ENCODE assay signal across 12 mouse cellular contexts in the genomic region with DNA sequence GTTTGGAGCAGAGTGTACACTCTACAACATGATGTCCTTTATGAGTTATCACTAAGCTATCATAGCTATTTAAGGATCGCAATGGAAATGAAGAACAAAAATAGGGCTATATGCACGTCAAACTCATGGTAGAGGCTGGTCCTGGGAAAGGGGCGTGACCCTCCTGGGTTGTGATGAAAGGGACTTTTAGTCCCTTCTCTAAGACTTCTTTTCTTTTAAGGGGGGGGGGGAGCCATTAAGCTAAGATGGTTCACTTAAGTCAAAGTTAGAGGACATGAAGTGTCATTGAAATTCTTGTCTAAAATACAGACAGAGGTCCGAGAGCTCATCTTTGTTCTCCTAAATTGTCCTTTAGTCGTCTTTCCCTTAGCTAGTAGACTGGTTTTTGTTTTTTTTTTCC. TPM values are rescaled to one million over a fixed set of nuclear protein-coding genes. Genes with fewer than 3 reads are reported as not detected.
A peak's percentile ranks its signal among the peaks of the same experiment; 100 is the strongest.
DNase-seq lines count a peak whose midpoint lies in the region; ATAC-seq and TF ChIP-seq lines count a peak whose summit lies in the region.
"Had no signal": no experiment of that assay in that cellular context is flagged by ENCODE, and none has a peak within 500 bp of the region (broad histone marks: within the 10 kb centered on the region; RNA-seq: fewer than 3 reads in every experiment).

No protein-coding gene starts in this region.

- H3K27me3 ChIP-seq in heart, embryonic 15.5 days = peaks cover 8% of the 10 kb centered on the region; the same call in 1 of the 2 replicates
- H3K27me3 ChIP-seq in heart, embryonic 12.5 days (replicated peaks) = peaks cover 8% of the 10 kb centered on the region
- H3K27me3 ChIP-seq in midbrain, embryonic 10.5 days (ENCODE audit: low read depth, poor library complexity, severe bottlenecking) = peaks cover 82% of the 10 kb centered on the region
- H3K27me3 ChIP-seq in midbrain, postnatal 0 days (ENCODE audit: insufficient read depth, low read length) = peaks cover 16% of the 10 kb centered on the region; the same call in 1 of the 2 replicates
- H3K27me3 ChIP-seq in embryonic facial prominence, embryonic 10.5 days (replicated peaks; ENCODE audit: low read depth, poor library complexity, severe bottlenecking) = peaks cover 82% of the 10 kb centered on the region
- peaks cover 13% of the 10 kb centered on the region for H3K27me3 ChIP-seq in liver, embryonic 16.5 days (ENCODE audit: control insufficient read depth, insufficient read depth, low read depth, low read length)

- WGBS in heart, embryonic 15.5 days = 38% methylated on average over 5 of the region's 5 CpGs
- 26% methylated on average over 5 of the region's 5 CpGs for WGBS in heart, embryonic 12.5 days
- 14% methylated on average over 5 of the region's 5 CpGs for WGBS in midbrain, embryonic 10.5 days
- WGBS in midbrain, postnatal 0 days = 21% methylated on average over 5 of the region's 5 CpGs
- 23% methylated on average over 5 of the region's 5 CpGs for WGBS in embryonic facial prominence, embryonic 10.5 days
- WGBS in liver, embryonic 16.5 days (ENCODE audit: insufficient replicate concordance) = 27% methylated on average over 5 of the region's 5 CpGs

- H3K27ac ChIP-seq in heart, embryonic 15.5 days = no peak overlapping the region
- no peak overlapping the region for H3K27ac ChIP-seq in heart, embryonic 12.5 days (ENCODE audit: poor library complexity, severe bottlenecking)
- H3K27ac ChIP-seq in midbrain, embryonic 10.5 days (replicated peaks) = no peak overlapping the region
- no peak overlapping the region for H3K27ac ChIP-seq in midbrain, postnatal 0 days (ENCODE audit: low read depth, low read length)
- no peak overlapping the region for H3K27ac ChIP-seq in embryonic facial prominence, embryonic 10.5 days (replicated peaks)
- H3K27ac ChIP-seq in liver, embryonic 16.5 days (ENCODE audit: low read length) = no peak overlapping the region

- peak overlapping the region; percentile 48; the same call in 1 of the 2 replicates for H3K4me3 ChIP-seq in heart, embryonic 15.5 days
- no peak overlapping the region for H3K4me3 ChIP-seq in heart, embryonic 12.5 days
- H3K4me3 ChIP-seq in midbrain, embryonic 10.5 days = peak overlapping the region; percentile 47
- no peak overlapping the region for H3K4me3 ChIP-seq in midbrain, postnatal 0 days (ENCODE audit: low read depth, low read length)
- peak overlapping the region; percentile 53; the same call in 1 of the 2 replicates for H3K4me3 ChIP-seq in embryonic facial prominence, embryonic 10.5 days
- H3K4me3 ChIP-seq in liver, embryonic 16.5 days (ENCODE audit: low read depth, low read length) = peak overlapping the region; percentile 61

- no peak for TF ChIP-seq CTCF in midbrain, postnatal 0 days (IDR thresholded peaks at IDR 0.05)

- no peak overlapping the region for H3K9ac ChIP-seq in heart, embryonic 15.5 days
- no peak overlapping the region for H3K9ac ChIP-seq in heart, embryonic 12.5 days
- no peak overlapping the region for H3K9ac ChIP-seq in midbrain, postnatal 0 days (replicated peaks; ENCODE audit: low read length, poor library complexity, severe bottlenecking)
- H3K9ac ChIP-seq in liver, embryonic 16.5 days (ENCODE audit: low read depth, low read length) = no peak overlapping the region; the same call in 1 of the 2 replicates

- no peak for ATAC-seq in heart, embryonic 15.5 days (replicated peaks; ENCODE audit: insufficient number of reproducible peaks, insufficient read depth, low FRiP score, low read depth)
- ATAC-seq in heart, embryonic 12.5 days (ENCODE audit: insufficient number of reproducible peaks, low FRiP score) = no peak
- ATAC-seq in midbrain, postnatal 0 days (ENCODE audit: low FRiP score) = no peak
- ATAC-seq in liver, embryonic 16.5 days (ENCODE audit: low read depth) = no peak
- ATAC-seq: hindbrain, embryonic 16.5 days had no signal

- peak overlapping the region; percentile 71 for H3K4me2 ChIP-seq in heart, embryonic 15.5 days
- H3K4me2 ChIP-seq in heart, embryonic 12.5 days = no peak overlapping the region
- H3K4me2 ChIP-seq in midbrain, postnatal 0 days (ENCODE audit: low read depth, low read length, poor library complexity, severe bottlenecking) = no peak overlapping the region
- peak overlapping the region; percentile 90 for H3K4me2 ChIP-seq in liver, embryonic 16.5 days (ENCODE audit: low read depth, low read length)

- no peaks in the 10 kb centered on the region for H3K9me3 ChIP-seq in heart, embryonic 15.5 days (replicated peaks)
- H3K9me3 ChIP-seq in heart, embryonic 12.5 days (replicated peaks) = 0 out of 2 replicates have a peak, but pooled peaks cover 3% of the 10 kb centered on the region
- no peaks in the 10 kb centered on the region for H3K9me3 ChIP-seq in midbrain, embryonic 10.5 days (replicated peaks)
- H3K9me3 ChIP-seq in midbrain, postnatal 0 days (ENCODE audit: low read length) = no peaks in the 10 kb centered on the region
- no peaks in the 10 kb centered on the region for H3K9me3 ChIP-seq in embryonic facial prominence, embryonic 10.5 days
- H3K9me3 ChIP-seq in liver, embryonic 16.5 days (replicated peaks; ENCODE audit: control insufficient read depth, low read length) = no peaks in the 10 kb centered on the region

- H3K36me3 ChIP-seq in heart, embryonic 15.5 days = no peaks in the 10 kb centered on the region
- H3K36me3 ChIP-seq in heart, embryonic 12.5 days = no peaks in the 10 kb centered on the region
- H3K36me3 ChIP-seq in midbrain, embryonic 10.5 days = no peaks in the 10 kb centered on the region
- no peaks in the 10 kb centered on the region for H3K36me3 ChIP-seq in midbrain, postnatal 0 days (ENCODE audit: insufficient read depth, low read length)
- H3K36me3 ChIP-seq in embryonic facial prominence, embryonic 10.5 days (replicated peaks) = no peaks in the 10 kb centered on the region
- no peaks in the 10 kb centered on the region for H3K36me3 ChIP-seq in liver, embryonic 16.5 days (ENCODE audit: control insufficient read depth, insufficient read depth)

- no peak for DNase-seq in midbrain, embryonic 10.5 days (ENCODE audit: low spot score)
- no peak for DNase-seq in midbrain, postnatal 0 days (ENCODE audit: low spot score)
- no peak for DNase-seq in embryonic facial prominence, embryonic 10.5 days (ENCODE audit: low spot score)
- no peak for DNase-seq in kidney, postnatal 25 days
- DNase-seq: kidney, postnatal 14 days; lung, postnatal 14 days; right cerebral cortex, adult 18-20 months; thymus, postnatal 14 days had no signal

- peaks cover 16% of the 10 kb centered on the region for H3K4me1 ChIP-seq in heart, embryonic 15.5 days (replicated peaks)
- peaks cover 2% of the 10 kb centered on the region for H3K4me1 ChIP-seq in heart, embryonic 12.5 days (replicated peaks)
- H3K4me1 ChIP-seq in midbrain, embryonic 10.5 days = peaks cover 45% of the 10 kb centered on the region
- H3K4me1 ChIP-seq in midbrain, postnatal 0 days (ENCODE audit: insufficient read depth, low read length) = no peaks in the 10 kb centered on the region
- peaks cover 23% of the 10 kb centered on the region for H3K4me1 ChIP-seq in embryonic facial prominence, embryonic 10.5 days
- H3K4me1 ChIP-seq in liver, embryonic 16.5 days (ENCODE audit: control insufficient read depth, low read depth, low read length) = peaks cover 12% of the 10 kb centered on the region

RNA-seq across cellular contexts. Expression of a gene that starts 15.1 kb away (rescaled TPM):
- polyA plus RNA-seq in heart, embryonic 15.5 days (2015; fragmentation: Nextera tagmentation; extraction: Ambion mirVana) = 3.5 and 7.7 TPM in 2 replicates
- polyA plus RNA-seq in heart, embryonic 12.5 days (2016; fragmentation: Nextera tagmentation; extraction: Ambion mirVana) = 4.3 and 4.8 TPM in 2 replicates
- 3.3 and 3.9 TPM in 2 replicates for polyA plus RNA-seq in midbrain, embryonic 10.5 days (2016; fragmentation: Nextera tagmentation; extraction: Ambion mirVana)
- total RNA-seq in midbrain, postnatal 0 days (2014; rRNA removed) = 30.9 and 41.8 TPM in 2 replicates
- polyA plus RNA-seq in midbrain, postnatal 0 days (2015; fragmentation: Nextera tagmentation; extraction: Ambion mirVana) = 5.6 and 6.0 TPM in 2 replicates
- 4.2 and 4.7 TPM in 2 replicates for polyA plus RNA-seq in embryonic facial prominence, embryonic 10.5 days (2016; fragmentation: Nextera tagmentation; extraction: Ambion mirVana)
- polyA plus RNA-seq in liver, embryonic 16.5 days (2015; fragmentation: Nextera tagmentation; extraction: Ambion mirVana) = 1.8 and 2.5 TPM in 2 replicates

Comparison
In these comparisons a context has a peak if more than half of its experiments do, and no peak if none do; other contexts are left out.
1. H3K4me2 ChIP-seq: peak in heart, embryonic 15.5 days (single experiment) and liver, embryonic 16.5 days (single experiment); none in heart, embryonic 12.5 days (single experiment) and midbrain, postnatal 0 days (single experiment).
2. H3K4me3 ChIP-seq: peak in heart, embryonic 15.5 days (single experiment), midbrain, embryonic 10.5 days (single experiment), embryonic facial prominence, embryonic 10.5 days (single experiment) and liver, embryonic 16.5 days (single experiment); none in heart, embryonic 12.5 days (single experiment) and midbrain, postnatal 0 days (single experiment).